Mouse (Mus musculus): ENCODE data around the gene Ilkap. TPM values are rescaled to one million over a fixed set of nuclear protein-coding genes. Genes with fewer than 3 reads are reported as not detected.

Ilkap gene
- polyA plus RNA-seq, 1 experiment from 2014 or later, result 133 TPM

GRCm38 (mm10) chr1:91414903-91415302 lies 16.3 kb upstream of the Ilkap start:
- DNase-seq (ENCODE audit: low spot score), result no peak

DNA sequence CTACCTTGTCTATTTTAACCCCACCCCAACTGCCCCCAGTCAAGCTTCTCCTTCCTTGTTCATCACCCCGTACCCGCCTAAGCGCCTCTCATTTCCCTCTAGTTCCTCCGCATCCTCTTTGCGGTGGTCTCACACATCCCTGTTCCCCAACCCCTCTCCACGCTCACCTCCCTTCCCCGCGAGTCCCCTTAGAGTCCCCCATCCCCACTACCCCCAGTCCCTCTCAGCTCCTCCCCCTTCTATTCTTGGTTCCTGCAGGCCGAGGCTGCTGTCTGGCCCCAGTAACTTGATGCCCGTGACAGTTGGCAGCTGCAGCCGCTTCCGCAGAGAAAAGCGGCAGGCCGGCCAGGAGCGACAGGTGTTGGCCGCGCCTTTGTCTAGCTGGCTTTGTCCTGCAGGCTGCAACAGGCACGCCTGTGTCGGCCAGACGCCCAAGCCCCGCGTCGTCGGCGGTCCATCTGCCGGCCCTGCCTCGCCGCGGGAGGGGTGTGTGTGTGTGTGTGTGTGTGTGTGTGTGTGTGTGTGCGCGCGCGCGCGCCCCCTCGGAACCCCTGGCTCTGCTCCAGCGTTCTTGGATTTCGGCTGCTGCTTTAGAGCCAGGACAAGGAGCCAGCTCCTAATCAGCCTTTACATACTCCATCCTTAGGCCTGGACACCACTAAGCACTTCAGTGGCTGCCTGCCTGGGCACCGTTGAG lies 15.4 kb upstream of the Ilkap start, which contains the start of gene Hes6:
Gene Hes6, minus strand, starts transcription at position 141 of the 697 bp plus-strand sequence.
- DNase-seq (ENCODE audit: low spot score), result peak; percentile 59

- DNase-seq (ENCODE audit: low spot score), result no peak
Measured at GRCm38 (mm10) chr1:91413536-91413897, 14.9 kb upstream of the Ilkap start.

GRCm38 (mm10) chr1:91413030-91413506 lies 14.5 kb upstream of the Ilkap start:
- peak; percentile 97 for DNase-seq (ENCODE audit: low spot score)

- DNase-seq (ENCODE audit: low spot score), result no peak
Measured at GRCm38 (mm10) chr1:91412286-91413029, 13.8 kb upstream of the Ilkap start.

DNA sequence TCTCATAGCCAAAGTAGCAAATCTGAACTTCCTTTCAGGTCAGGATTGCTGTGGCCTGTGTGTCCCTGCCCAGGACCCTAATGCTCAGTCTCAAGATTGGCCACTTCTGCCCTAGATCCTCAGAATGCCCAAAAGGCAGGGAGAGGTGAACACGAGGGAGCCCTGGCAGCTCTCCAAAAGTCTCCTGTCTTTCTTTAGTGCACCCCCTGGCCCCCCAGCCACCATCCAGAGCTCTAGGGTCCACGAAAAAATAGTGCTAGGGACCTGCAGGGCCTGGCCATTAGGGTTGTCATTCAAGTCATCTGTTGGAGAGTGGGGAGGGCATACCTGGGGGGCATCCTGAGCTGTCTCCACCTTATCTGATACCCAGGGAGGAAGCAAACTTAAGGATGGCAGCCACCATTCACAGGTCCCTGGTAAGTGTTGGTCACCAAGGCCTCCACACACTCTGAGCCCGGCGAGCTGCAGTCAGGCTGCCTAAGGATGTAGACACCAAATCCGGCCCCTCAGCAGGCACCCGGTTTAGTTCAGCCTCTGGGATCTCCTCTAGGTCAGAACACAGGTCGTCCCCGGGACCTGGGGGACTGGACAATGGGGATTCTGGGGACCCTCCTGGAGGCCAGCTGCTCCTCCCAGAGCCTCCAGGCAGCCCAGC lies 13.1 kb upstream of the Ilkap start:
- DNase-seq (ENCODE audit: low spot score), result no peak

DNA sequence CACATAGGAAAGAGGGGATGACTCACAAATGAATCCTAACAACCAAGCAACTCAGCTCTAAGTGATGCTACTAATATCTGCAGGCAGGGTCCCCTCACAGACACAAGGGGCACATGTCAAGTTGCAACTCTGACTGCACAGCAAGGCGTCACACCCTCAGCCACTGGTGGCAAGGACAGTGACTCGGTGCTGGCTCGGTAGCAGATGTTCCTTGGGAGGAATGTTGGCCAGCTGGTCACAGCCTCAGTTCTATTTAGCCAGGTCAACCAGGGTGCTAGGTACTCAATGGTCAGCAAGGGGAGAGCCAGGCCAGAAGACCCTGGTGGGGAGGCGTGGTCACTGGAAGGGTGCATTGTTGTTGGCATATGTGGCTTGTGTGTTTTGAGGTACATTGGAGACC lies 9.2 kb upstream of the Ilkap start:
- DNase-seq (ENCODE audit: low spot score), result no peak

DNA sequence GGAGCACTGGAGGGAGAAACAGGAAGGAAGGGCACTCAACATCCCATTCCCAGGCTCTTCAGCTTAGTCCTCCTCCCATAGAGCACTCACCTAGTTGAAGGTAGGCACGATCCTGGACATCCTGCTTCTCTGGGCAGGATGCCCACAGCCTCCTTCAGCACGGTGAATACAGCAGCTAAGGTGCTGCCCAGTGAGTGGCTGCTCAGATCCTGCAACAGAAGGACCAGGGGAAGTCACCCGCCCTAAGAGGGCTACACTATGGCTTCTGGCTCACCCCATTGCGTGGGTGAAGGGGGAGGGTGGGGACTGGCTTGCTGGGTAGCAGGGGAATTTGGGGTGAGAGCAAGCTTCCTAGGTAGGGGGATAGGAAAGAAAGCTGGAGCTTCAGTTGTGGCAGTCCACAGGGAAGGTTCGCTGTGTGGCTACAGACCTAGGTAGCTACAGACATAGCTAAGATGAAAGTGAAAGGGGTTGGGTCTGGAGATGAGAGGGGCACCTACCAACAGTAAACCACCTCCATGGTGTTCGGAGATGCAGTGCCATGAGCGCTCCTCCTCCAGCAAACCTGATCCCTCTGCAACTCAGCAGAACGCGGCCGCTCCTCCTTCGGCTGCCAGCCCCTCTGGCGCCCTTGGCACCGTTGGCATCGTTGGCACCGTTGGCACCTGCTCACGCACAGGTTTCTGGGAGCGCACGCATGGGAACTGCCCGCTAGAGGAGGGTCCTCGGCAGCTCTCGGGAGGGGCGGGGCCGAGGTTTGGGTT lies 7.0 kb upstream of the Ilkap start:
- no peak for DNase-seq (ENCODE audit: low spot score)

DNA sequence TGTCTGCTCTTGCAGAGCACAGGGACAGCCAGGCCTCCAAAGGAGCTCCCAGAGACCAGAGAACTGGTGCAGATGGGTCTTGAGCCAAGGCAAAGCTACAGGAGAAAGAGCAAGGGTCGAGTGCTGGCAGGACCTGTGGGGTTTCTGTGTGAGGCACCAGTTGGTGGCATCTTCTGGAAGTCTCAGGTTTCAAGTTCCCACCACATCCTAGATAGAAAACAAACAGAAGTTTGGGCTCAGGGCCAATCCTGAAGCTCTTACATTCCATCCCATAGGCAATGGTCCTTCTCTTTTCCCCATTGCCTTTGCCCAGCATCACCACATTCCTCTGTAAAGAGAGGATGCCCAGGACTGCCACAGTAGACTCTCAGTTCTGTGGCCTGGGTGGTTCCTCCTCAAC lies 6.4 kb upstream of the Ilkap start:
- no peak for DNase-seq (ENCODE audit: low spot score)

DNA sequence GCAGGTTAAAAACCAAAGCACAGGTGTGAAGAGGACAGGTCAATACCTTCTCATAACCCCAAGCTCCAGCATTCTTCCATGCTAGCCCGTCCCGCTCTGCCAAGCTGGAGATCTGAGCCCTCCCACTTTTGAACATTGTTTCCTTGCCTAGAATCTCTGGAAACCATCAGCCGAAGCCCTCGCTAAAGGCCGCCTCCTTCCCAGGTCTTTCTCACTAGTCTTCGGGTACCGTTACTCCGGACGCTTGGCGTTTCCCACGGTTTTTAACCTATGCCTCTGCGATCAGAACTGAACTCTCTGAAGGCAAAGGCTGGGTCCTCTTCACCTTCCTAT lies 722 bp downstream of the Ilkap start:
- no peak for DNase-seq (ENCODE audit: low spot score)

GRCm38 (mm10) chr1:91390369-91390768 lies 8.2 kb downstream of the Ilkap start:
- DNase-seq (ENCODE audit: low spot score), result no peak

DNA sequence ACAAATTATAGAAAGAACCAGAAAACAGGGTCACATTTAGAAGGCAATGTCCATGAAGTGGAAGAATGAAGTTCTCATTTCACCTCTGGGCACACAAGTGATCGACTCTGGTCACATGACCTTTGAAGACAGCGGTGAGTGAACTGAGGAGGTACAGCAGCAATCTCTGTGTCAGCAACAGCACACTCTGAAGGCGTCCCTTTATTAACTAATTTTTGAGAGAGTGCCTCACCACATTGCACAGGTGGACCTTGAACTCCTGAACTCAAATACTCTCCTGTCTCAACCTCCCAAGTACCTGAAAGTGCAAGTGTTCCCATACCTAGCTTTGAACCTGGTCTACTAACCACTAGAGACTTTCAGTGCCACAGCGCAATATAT lies 17.5 kb downstream of the Ilkap start:
- DNase-seq (ENCODE audit: low spot score), result no peak

DNA sequence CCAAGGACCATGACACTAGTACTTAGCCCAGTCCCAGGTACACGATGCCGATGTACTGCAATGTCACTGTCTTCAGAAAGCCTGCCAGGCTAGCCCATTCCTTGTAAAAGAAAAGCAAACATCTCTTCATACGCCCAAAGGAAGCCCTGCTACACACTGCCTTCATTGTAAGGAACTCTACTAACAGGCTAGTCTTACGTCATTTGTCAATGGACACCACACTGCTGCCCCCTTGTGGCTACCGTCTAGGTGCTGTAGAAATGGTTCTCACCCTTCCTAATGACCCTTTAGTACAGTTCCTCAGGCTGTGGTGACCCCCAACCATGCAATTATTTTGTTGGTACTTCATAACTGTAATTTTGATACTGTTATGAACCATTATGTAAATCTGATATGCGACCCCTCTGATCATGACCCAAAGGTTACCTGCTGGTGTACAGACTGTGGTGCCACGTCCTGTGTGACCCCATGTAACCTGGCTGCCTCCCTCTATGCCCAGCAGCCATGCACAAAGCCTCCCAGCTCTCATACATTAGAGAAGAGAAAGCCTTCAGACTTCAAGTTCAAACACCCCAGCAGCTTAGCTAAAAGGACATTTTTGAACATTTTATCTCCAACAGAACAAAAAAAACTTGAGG lies 18.0 kb downstream of the Ilkap start:
- DNase-seq (ENCODE audit: low spot score), result peak; percentile 68

GRCm38 (mm10) chr1:91373414-91373835 lies 25.2 kb downstream of the Ilkap start:
- DNase-seq (ENCODE audit: low spot score), result no peak

- no peak for DNase-seq (ENCODE audit: low spot score)
Measured at GRCm38 (mm10) chr1:91370055-91370454, 28.6 kb downstream of the Ilkap start.

DNA sequence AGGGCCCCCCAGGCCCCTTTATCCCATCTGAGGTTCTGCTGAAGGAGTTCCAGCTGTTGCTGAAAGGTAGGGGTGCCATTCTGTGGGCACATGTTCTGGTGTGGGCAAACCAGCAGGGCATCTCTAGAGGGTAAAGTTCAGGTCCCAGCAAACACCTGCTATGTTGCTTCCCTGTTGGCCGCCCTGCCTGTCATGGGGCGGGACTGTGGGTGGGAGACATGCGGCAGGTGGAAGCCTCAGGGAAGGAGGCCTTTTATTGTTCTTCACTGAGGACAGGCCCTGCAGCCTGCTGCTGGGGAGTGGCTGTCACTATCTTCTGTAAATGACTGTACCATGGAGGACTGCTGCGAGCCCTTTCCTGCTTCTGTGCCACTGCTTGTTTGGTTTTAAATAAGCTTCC lies 29.2 kb downstream of the Ilkap start:
- no peak for DNase-seq (ENCODE audit: low spot score)

- no peak for DNase-seq (ENCODE audit: low spot score)
Measured at GRCm38 (mm10) chr1:91367295-91367694, 31.3 kb downstream of the Ilkap start.

GRCm38 (mm10) chr1:91366215-91367108 lies 32.2 kb downstream of the Ilkap start, which contains the start of gene Erfe:
Gene Erfe, plus strand, starts transcription at chr1:91366430.
- peak; percentile 78 for DNase-seq (ENCODE audit: low spot score)

GRCm38 (mm10) chr1:91365816-91366214 lies 32.8 kb downstream of the Ilkap start:
- DNase-seq (ENCODE audit: low spot score), result peak; percentile 13

All from thymus, postnatal 0 days (tissue).